Mouse (Mus musculus) heart, embryonic 16.5 days (tissue): ENCODE data around the gene Opalin. TPM values are rescaled to one million over a fixed set of nuclear protein-coding genes. Genes with fewer than 3 reads are reported as not detected.

Experiments
- ATAC-seq: fragments of 200-750 bp; cut with Nextera tagmentation; replicated peaks from 2 replicates; pipeline ENCODE4 v1.8.0; 2017; ENCODE audit warnings: moderate number of reproducible peaks; ENCODE audit not compliant: insufficient read depth, low FRiP score; ENCODE audit errors: extremely low read depth
- H3K27ac ChIP-seq: fragments of 300-500 bp; sonication (generic); 2 replicates; pipeline ENCODE4 v1.5.1; 2014; ENCODE audit warnings: mild to moderate bottlenecking, low read length, control low read depth, moderate library complexity
- H3K27me3 ChIP-seq: fragments of 300-500 bp; sonication (generic); 2 replicates; pipeline ENCODE4 v1.6.1; 2014; ENCODE audit warnings: low read length, mixed read lengths; ENCODE audit not compliant: control insufficient read depth, insufficient read depth
- H3K36me3 ChIP-seq: fragments of 300-500 bp; sonication (generic); 2 replicates; pipeline ENCODE4 v1.6.1; 2014; ENCODE audit not compliant: control insufficient read depth, insufficient read depth
- H3K4me1 ChIP-seq: fragments of 300-500 bp; sonication (generic); 2 replicates; pipeline ENCODE4 v1.6.1; 2014; ENCODE audit warnings: low read length, mixed read lengths; ENCODE audit not compliant: control insufficient read depth, insufficient read depth
- H3K4me2 ChIP-seq: fragments of 300-500 bp; sonication (generic); 2 replicates; pipeline ENCODE4 v1.6.1; 2014; ENCODE audit warnings: low read depth, mild to moderate bottlenecking, control low read depth, low read length
- H3K4me3 ChIP-seq: fragments of 300-500 bp; sonication (generic); 2 replicates; pipeline ENCODE4 v1.5.1; 2014; ENCODE audit warnings: mild to moderate bottlenecking, control low read depth, low read length
- H3K9ac ChIP-seq: fragments of 300-500 bp; sonication (generic); 2 replicates; pipeline ENCODE4 v1.6.1; 2014; ENCODE audit warnings: low read length, control low read depth
- H3K9me3 ChIP-seq: fragments of 300-500 bp; sonication (generic); replicated peaks from 2 replicates; pipeline ENCODE4 v1.6.1; 2016; ENCODE audit warnings: low read length; ENCODE audit not compliant: control insufficient read depth
- WGBS: fragments of 180-500 bp; shearing (Covaris S2); extraction: QIAGEN DNeasy Blood & Tissue Kit; methylation state at CpG from one replicate; pipeline ENCODE4 v1.1.7; 2014; 5-methylcytosine and 5-hydroxymethylcytosine counted together
- polyA plus RNA-seq: library from polyadenylated mRNA; unstranded; fragments of >200 nt; fragmentation: Nextera tagmentation; extraction: Ambion mirVana; gene quantifications from 2 replicates; pipeline ENCODE4 v1.2.1, GENCODE M21; 2015

The Opalin gene
- polyA plus RNA-seq, 1 experiment from 2014 or later: not detected

GRCm38 (mm10) chr19:41031009-41031408, 45.9 kb downstream of the Opalin start:
- peak; percentile 58; the same call in 1 of the 2 replicates for ATAC-seq
- H3K27me3 ChIP-seq: no peaks in the 10 kb centered on the region
- no peak overlapping the region for H3K27ac ChIP-seq
- no peak overlapping the region for H3K4me3 ChIP-seq
- no peaks in the 10 kb centered on the region for H3K36me3 ChIP-seq
- no peak overlapping the region for H3K4me2 ChIP-seq
- WGBS: 54% methylated on average over 11 of the region's 11 CpGs
- peaks cover 3% of the 10 kb centered on the region; the same call in 1 of the 2 replicates for H3K4me1 ChIP-seq
- H3K9me3 ChIP-seq: no peaks in the 10 kb centered on the region
- no peak overlapping the region for H3K9ac ChIP-seq

- H3K4me2 ChIP-seq: no peak overlapping the region
- no peak overlapping the region for H3K9ac ChIP-seq
- no peak for ATAC-seq
- H3K27me3 ChIP-seq: no peaks in the 10 kb centered on the region
- no peaks in the 10 kb centered on the region for H3K4me1 ChIP-seq
- no peaks in the 10 kb centered on the region for H3K36me3 ChIP-seq
- H3K9me3 ChIP-seq: no peaks in the 10 kb centered on the region
- WGBS: 67% methylated on average over 6 of the region's 6 CpGs
- no peak overlapping the region for H3K27ac ChIP-seq
- no peak overlapping the region for H3K4me3 ChIP-seq
Measured at GRCm38 (mm10) chr19:41030161-41030560, 46.8 kb downstream of the Opalin start.

DNA sequence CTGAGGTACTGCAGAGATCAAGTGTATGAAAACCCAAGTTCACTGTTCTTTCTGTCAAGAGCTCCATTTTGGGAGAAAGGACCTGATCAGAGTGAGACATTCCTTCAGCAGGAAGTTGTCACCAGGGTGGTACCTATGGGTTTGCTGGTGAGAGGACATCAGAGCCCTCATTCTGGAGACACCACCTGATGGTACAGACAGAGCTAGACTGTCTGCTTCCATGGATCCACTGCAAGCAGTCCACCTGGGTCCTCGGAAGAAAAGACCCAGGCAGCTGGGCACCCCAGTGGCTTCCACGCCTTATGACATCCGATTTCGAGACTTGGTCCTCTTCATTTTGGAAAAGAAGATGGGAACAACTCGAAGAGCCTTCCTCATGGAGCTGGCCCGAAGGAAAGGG, 47.7 kb downstream of the Opalin start, which contains the start of gene Dntt:
TSS of gene Dntt (plus strand) at position 57 of the 400 bp plus-strand sequence.
- no peaks in the 10 kb centered on the region for H3K27me3 ChIP-seq
- no peak within 1 kb of the TSS for H3K4me2 ChIP-seq
- 77% methylated on average over 6 of the region's 6 CpGs for WGBS
- H3K4me3 ChIP-seq: no peak within 1 kb of the TSS
- no peak within 1 kb of the TSS for H3K27ac ChIP-seq
- no peaks in the 10 kb centered on the region for H3K4me1 ChIP-seq
- no peak within 1 kb of the TSS for H3K9ac ChIP-seq
- no peaks in the 10 kb centered on the region for H3K9me3 ChIP-seq
- no peaks in the 10 kb centered on the region for H3K36me3 ChIP-seq
- ATAC-seq: no peak

GRCm38 (mm10) chr19:41027601-41028000, 49.3 kb downstream of the Opalin start:
- H3K4me2 ChIP-seq: no peak overlapping the region
- no peaks in the 10 kb centered on the region for H3K4me1 ChIP-seq
- no peaks in the 10 kb centered on the region; the same call in 1 of the 2 replicates for H3K27me3 ChIP-seq
- no peak overlapping the region for H3K4me3 ChIP-seq
- WGBS: 89% methylated on average over 9 of the region's 9 CpGs
- H3K27ac ChIP-seq: no peak overlapping the region
- no peak overlapping the region for H3K9ac ChIP-seq
- ATAC-seq: no peak
- no peaks in the 10 kb centered on the region for H3K36me3 ChIP-seq
- no peaks in the 10 kb centered on the region for H3K9me3 ChIP-seq

GRCm38 (mm10) chr19:41027024-41027423, 49.9 kb downstream of the Opalin start:
- 85% methylated on average over 5 of the region's 5 CpGs for WGBS

DNA sequence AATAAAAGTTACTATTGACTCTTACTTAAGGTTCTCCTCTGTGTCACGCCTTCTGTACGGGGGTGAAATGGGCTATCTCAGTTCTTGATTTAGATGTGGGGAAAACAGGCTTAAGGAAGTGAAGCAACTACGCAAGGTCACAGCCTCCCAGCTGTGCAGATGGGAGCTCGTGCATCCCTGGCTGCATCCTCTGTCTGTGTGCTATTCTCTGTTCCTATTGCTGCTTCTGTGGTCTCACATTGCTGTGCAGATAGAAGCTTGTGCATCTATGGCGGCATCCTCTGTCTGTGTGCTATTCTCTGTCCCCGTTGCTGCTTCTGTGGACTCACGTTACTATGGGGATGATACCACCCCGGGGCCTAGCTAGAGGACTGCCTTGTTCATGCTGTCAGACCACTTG, 50.4 kb downstream of the Opalin start:
- Histone ChIP-seq H3K4me3 (no peak overlapping the region), H3K4me2 (no peak overlapping the region), H3K36me3 (no peaks in the 10 kb centered on the region), H3K27ac (no peak overlapping the region), H3K9ac (no peak overlapping the region), H3K27me3 (no peaks in the 10 kb centered on the region; the same call in 1 of the 2 replicates), H3K4me1 (no peaks in the 10 kb centered on the region), H3K9me3 (no peaks in the 10 kb centered on the region)
- no peak for ATAC-seq
- 78% methylated on average over 8 of the region's 8 CpGs for WGBS

More at GRCm38 (mm10) chr19:41027024-41027423, 49.9 kb downstream of the Opalin start:
- H3K27me3 ChIP-seq: no peaks in the 10 kb centered on the region; the same call in 1 of the 2 replicates
- no peak overlapping the region for H3K4me2 ChIP-seq
- H3K9me3 ChIP-seq: no peaks in the 10 kb centered on the region
- H3K4me1 ChIP-seq: no peaks in the 10 kb centered on the region
- H3K9ac ChIP-seq: no peak overlapping the region
- no peak overlapping the region for H3K4me3 ChIP-seq
- ATAC-seq: no peak
- H3K36me3 ChIP-seq: no peaks in the 10 kb centered on the region
- H3K27ac ChIP-seq: no peak overlapping the region

- no peak overlapping the region for H3K4me2 ChIP-seq
- no peaks in the 10 kb centered on the region for H3K9me3 ChIP-seq
- H3K36me3 ChIP-seq: no peaks in the 10 kb centered on the region
- H3K9ac ChIP-seq: no peak overlapping the region
- no peak overlapping the region for H3K27ac ChIP-seq
- H3K4me1 ChIP-seq: no peaks in the 10 kb centered on the region
- no peak for ATAC-seq
- no peak overlapping the region for H3K4me3 ChIP-seq
- H3K27me3 ChIP-seq: no peaks in the 10 kb centered on the region; the same call in 1 of the 2 replicates
- WGBS: 53% methylated on average over 4 of the region's 4 CpGs
Measured at GRCm38 (mm10) chr19:41022244-41022643, 54.7 kb downstream of the Opalin start.

DNA sequence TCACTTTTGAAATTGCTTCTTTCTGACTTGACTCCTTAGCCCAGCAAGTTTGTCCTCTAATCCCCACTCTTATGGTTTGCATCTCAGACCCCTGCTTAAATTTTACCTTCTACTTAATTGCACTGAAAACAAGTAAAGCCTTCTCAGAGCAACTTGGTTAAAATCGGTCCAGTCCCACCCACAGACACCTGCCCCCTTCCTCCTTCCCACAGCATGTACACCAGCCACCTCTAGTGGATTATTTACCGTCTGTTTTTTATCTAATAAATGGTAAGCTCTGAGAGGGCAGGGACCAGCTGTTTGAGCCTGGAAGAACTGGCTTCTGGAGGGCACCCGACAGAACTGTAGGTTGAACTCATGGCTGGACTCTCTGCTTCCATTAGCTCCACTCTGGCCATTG, 56.4 kb downstream of the Opalin start:
- Histone ChIP-seq H3K4me1 (peaks cover 3% of the 10 kb centered on the region; the same call in 1 of the 2 replicates), H3K36me3 (no peaks in the 10 kb centered on the region), H3K4me3 (no peak overlapping the region), H3K4me2 (no peak overlapping the region), H3K9me3 (no peaks in the 10 kb centered on the region), H3K9ac (no peak overlapping the region), H3K27me3 (no peaks in the 10 kb centered on the region; the same call in 1 of the 2 replicates), H3K27ac (no peak overlapping the region)
- no peak for ATAC-seq
- 57% methylated on average over 3 of the region's 3 CpGs for WGBS

GRCm38 (mm10) chr19:41019164-41019675, 57.7 kb downstream of the Opalin start:
- ATAC-seq: no peak
- Histone ChIP-seq H3K4me1 (peaks cover 3% of the 10 kb centered on the region; the same call in 1 of the 2 replicates), H3K9ac (no peak overlapping the region), H3K36me3 (no peaks in the 10 kb centered on the region), H3K9me3 (no peaks in the 10 kb centered on the region), H3K4me3 (no peak overlapping the region), H3K4me2 (no peak overlapping the region), H3K27me3 (no peaks in the 10 kb centered on the region; the same call in 1 of the 2 replicates), H3K27ac (no peak overlapping the region)
- 65% methylated on average over 5 of the region's 5 CpGs for WGBS
